Mouse (Mus musculus): ENCODE results near the gene Yipf6. TPM values are rescaled to one million over a fixed set of nuclear protein-coding genes. Genes with fewer than 3 reads are reported as not detected.

Yipf6 gene
- 23.5 and 24.1 TPM in 2 replicates for polyA plus RNA-seq (2012; rRNA removed)

GRCm38 (mm10) chrX:98936101-98936500 lies at the start of gene Yipf6:
Gene Yipf6 (plus strand): TSS chrX:98936316.
- no peak for DNase-seq
- 89% methylated on average over 3 of the region's 3 CpGs for WGBS

GRCm38 (mm10) chrX:98890072-98890405 lies 46.1 kb upstream of the Yipf6 start:
- Histone ChIP-seq H3K36me3 (ENCODE audit: control insufficient read depth, insufficient read depth, low read length) (no peaks in the 10 kb centered on the region), H3K27me3 (replicated peaks; ENCODE audit: control insufficient read depth, insufficient read depth, low read length) (no peaks in the 10 kb centered on the region), H3K4me3 (ENCODE audit: insufficient read depth, low read depth, low read length) (peak overlapping the region; percentile 92), H3K4me1 (ENCODE audit: control insufficient read depth, insufficient read depth, low read length) (no peaks in the 10 kb centered on the region), H3K27ac (ENCODE audit: insufficient read depth, low read depth, low read length) (no peak overlapping the region)
- DNase-seq, result no peak
- WGBS, result 2% methylated on average over 14 of the region's 14 CpGs
- TF ChIP-seq POLR2A (IDR thresholded peaks at IDR 0.05; ENCODE audit: low read depth, low read length), result no peak
- TF ChIP-seq CTCF (conservative IDR thresholded peaks at IDR 0.05; ENCODE audit: insufficient read depth, insufficient read length, low read depth, low read length), result no peak

More at GRCm38 (mm10) chrX:98936101-98936500, at the start of gene Yipf6:
- TF ChIP-seq CTCF (conservative IDR thresholded peaks at IDR 0.05; ENCODE audit: insufficient read depth, insufficient read length, low read depth, low read length) (no peak), POLR2A (IDR thresholded peaks at IDR 0.05; ENCODE audit: low read depth, low read length) (no peak)
- peak within 1 kb of the TSS; percentile 95 for H3K4me3 ChIP-seq (ENCODE audit: insufficient read depth, low read depth, low read length)
- peak within 1 kb of the TSS; percentile 33 for H3K27ac ChIP-seq (ENCODE audit: insufficient read depth, low read depth, low read length)
- H3K4me1 ChIP-seq (ENCODE audit: control insufficient read depth, insufficient read depth, low read length), result 0 out of 2 replicates have a peak, but pooled peaks cover 5% of the 10 kb centered on the region
- no peaks in the 10 kb centered on the region for H3K36me3 ChIP-seq (ENCODE audit: control insufficient read depth, insufficient read depth, low read length)
- H3K27me3 ChIP-seq (replicated peaks; ENCODE audit: control insufficient read depth, insufficient read depth, low read length), result no peaks in the 10 kb centered on the region

- Histone ChIP-seq H3K4me1 (ENCODE audit: control insufficient read depth, insufficient read depth, low read length) (no peaks in the 10 kb centered on the region), H3K27ac (ENCODE audit: insufficient read depth, low read depth, low read length) (peak within 1 kb of the TSS; percentile 58), H3K4me3 (ENCODE audit: insufficient read depth, low read depth, low read length) (peak within 1 kb of the TSS; percentile 92), H3K36me3 (ENCODE audit: control insufficient read depth, insufficient read depth, low read length) (no peaks in the 10 kb centered on the region), H3K27me3 (replicated peaks; ENCODE audit: control insufficient read depth, insufficient read depth, low read length) (no peaks in the 10 kb centered on the region)
- DNase-seq, result peak; percentile 70
- 1% methylated on average over 45 of the region's 48 CpGs for WGBS
- TF ChIP-seq POLR2A (IDR thresholded peaks at IDR 0.05; ENCODE audit: low read depth, low read length), result no peak
- no peak for TF ChIP-seq CTCF (conservative IDR thresholded peaks at IDR 0.05; ENCODE audit: insufficient read depth, insufficient read length, low read depth, low read length)
Measured at GRCm38 (mm10) chrX:98890406-98891116, 45.6 kb upstream of the Yipf6 start, which contains the start of gene Ophn1. Gene Ophn1 (minus strand): TSS chrX:98891025.

GRCm38 (mm10) chrX:98898307-98898706 lies 37.8 kb upstream of the Yipf6 start:
- 16% methylated on average over 3 of the region's 3 CpGs for WGBS
- Histone ChIP-seq H3K36me3 (ENCODE audit: control insufficient read depth, insufficient read depth, low read length) (no peaks in the 10 kb centered on the region), H3K27me3 (replicated peaks; ENCODE audit: control insufficient read depth, insufficient read depth, low read length) (no peaks in the 10 kb centered on the region), H3K27ac (ENCODE audit: insufficient read depth, low read depth, low read length) (no peak overlapping the region), H3K4me1 (ENCODE audit: control insufficient read depth, insufficient read depth, low read length) (no peaks in the 10 kb centered on the region), H3K4me3 (ENCODE audit: insufficient read depth, low read depth, low read length) (no peak overlapping the region)
- DNase-seq, result peak; percentile 75
- TF ChIP-seq CTCF (conservative IDR thresholded peaks at IDR 0.05; ENCODE audit: insufficient read depth, insufficient read length, low read depth, low read length), result no peak
- TF ChIP-seq POLR2A (IDR thresholded peaks at IDR 0.05; ENCODE audit: low read depth, low read length), result no peak

- WGBS, result 88% methylated on average over 6 of the region's 6 CpGs
- H3K4me3 ChIP-seq (ENCODE audit: insufficient read depth, low read depth, low read length), result no peak overlapping the region
- H3K36me3 ChIP-seq (ENCODE audit: control insufficient read depth, insufficient read depth, low read length), result no peaks in the 10 kb centered on the region
- DNase-seq, result no peak
- no peaks in the 10 kb centered on the region for H3K27me3 ChIP-seq (replicated peaks; ENCODE audit: control insufficient read depth, insufficient read depth, low read length)
- no peaks in the 10 kb centered on the region for H3K4me1 ChIP-seq (ENCODE audit: control insufficient read depth, insufficient read depth, low read length)
- TF ChIP-seq CTCF (conservative IDR thresholded peaks at IDR 0.05; ENCODE audit: insufficient read depth, insufficient read length, low read depth, low read length) (no peak), POLR2A (IDR thresholded peaks at IDR 0.05; ENCODE audit: low read depth, low read length) (no peak)
- H3K27ac ChIP-seq (ENCODE audit: insufficient read depth, low read depth, low read length), result no peak overlapping the region
Measured at GRCm38 (mm10) chrX:98904226-98904625, 31.9 kb upstream of the Yipf6 start.

- TF ChIP-seq CTCF (conservative IDR thresholded peaks at IDR 0.05; ENCODE audit: insufficient read depth, insufficient read length, low read depth, low read length), result no peak
- TF ChIP-seq POLR2A (IDR thresholded peaks at IDR 0.05; ENCODE audit: low read depth, low read length), result no peak
- no peak overlapping the region for H3K27ac ChIP-seq (ENCODE audit: insufficient read depth, low read depth, low read length)
- no peak for DNase-seq
- no peaks in the 10 kb centered on the region for H3K36me3 ChIP-seq (ENCODE audit: control insufficient read depth, insufficient read depth, low read length)
- no peaks in the 10 kb centered on the region for H3K4me1 ChIP-seq (ENCODE audit: control insufficient read depth, insufficient read depth, low read length)
- no peak overlapping the region for H3K4me3 ChIP-seq (ENCODE audit: insufficient read depth, low read depth, low read length)
- H3K27me3 ChIP-seq (replicated peaks; ENCODE audit: control insufficient read depth, insufficient read depth, low read length), result no peaks in the 10 kb centered on the region
- WGBS, result 75% methylated on average over 1 of the region's 1 CpGs
Measured at GRCm38 (mm10) chrX:98908910-98909309, 27.2 kb upstream of the Yipf6 start.

GRCm38 (mm10) chrX:98919423-98919822 lies 16.7 kb upstream of the Yipf6 start:
- WGBS, result 6% methylated on average over 6 of the region's 6 CpGs
- peak; percentile 53 for DNase-seq
- Histone ChIP-seq H3K4me3 (ENCODE audit: insufficient read depth, low read depth, low read length) (no peak overlapping the region), H3K4me1 (ENCODE audit: control insufficient read depth, insufficient read depth, low read length) (no peaks in the 10 kb centered on the region), H3K36me3 (ENCODE audit: control insufficient read depth, insufficient read depth, low read length) (no peaks in the 10 kb centered on the region), H3K27ac (ENCODE audit: insufficient read depth, low read depth, low read length) (no peak overlapping the region), H3K27me3 (replicated peaks; ENCODE audit: control insufficient read depth, insufficient read depth, low read length) (no peaks in the 10 kb centered on the region)
- TF ChIP-seq CTCF (conservative IDR thresholded peaks at IDR 0.05; ENCODE audit: insufficient read depth, insufficient read length, low read depth, low read length) (peak; percentile 37; the same call in 1 of the 2 replicates), POLR2A (IDR thresholded peaks at IDR 0.05; ENCODE audit: low read depth, low read length) (no peak)

All from kidney, adult 2 months (tissue).